Mouse (Mus musculus): Measurements from ENCODE around the gene Ctla4. TPM values are rescaled to one million over a fixed set of nuclear protein-coding genes. Genes with fewer than 3 reads are reported as not detected.

Ctla4 gene
- not detected in 2 replicates for polyA plus RNA-seq (2012; rRNA removed)

- Histone ChIP-seq H3K27ac (ENCODE audit: insufficient read depth, low read length) (no peak within 1 kb of the TSS), H3K4me3 (replicated peaks; ENCODE audit: insufficient read depth, low read depth, low read length) (no peak within 1 kb of the TSS), H3K4me1 (ENCODE audit: control insufficient read depth, insufficient read depth, low read length) (no peaks in the 10 kb centered on the region), H3K27me3 (ENCODE audit: control insufficient read depth, insufficient read depth, low read length) (no peaks in the 10 kb centered on the region)
- WGBS: 88% methylated on average over 7 of the region's 7 CpGs
- no peak for DNase-seq
- TF ChIP-seq CTCF (IDR thresholded peaks at IDR 0.05; ENCODE audit: borderline replicate concordance, insufficient read depth, low read depth, low read length): no peak
- TF ChIP-seq POLR2A (IDR thresholded peaks at IDR 0.05; ENCODE audit: borderline replicate concordance, insufficient read depth, low read length): no peak
These were observed at the start of gene Ctla4 for GRCm38 (mm10) chr1:60886981-60887380. TSS of gene Ctla4 (plus strand) at chr1:60887000.

- H3K27ac ChIP-seq (ENCODE audit: insufficient read depth, low read length): no peak overlapping the region
- WGBS: 74% methylated on average over 1 of the region's 1 CpGs
- H3K27me3 ChIP-seq (ENCODE audit: control insufficient read depth, insufficient read depth, low read length): no peaks in the 10 kb centered on the region
- no peak for TF ChIP-seq CTCF (IDR thresholded peaks at IDR 0.05; ENCODE audit: borderline replicate concordance, insufficient read depth, low read depth, low read length)
- no peak for TF ChIP-seq POLR2A (IDR thresholded peaks at IDR 0.05; ENCODE audit: borderline replicate concordance, insufficient read depth, low read length)
- no peak overlapping the region for H3K4me3 ChIP-seq (replicated peaks; ENCODE audit: insufficient read depth, low read depth, low read length)
- no peaks in the 10 kb centered on the region for H3K4me1 ChIP-seq (ENCODE audit: control insufficient read depth, insufficient read depth, low read length)
- DNase-seq: no peak
These were observed 47.6 kb upstream of the Ctla4 start for GRCm38 (mm10) chr1:60839161-60839560.

DNA sequence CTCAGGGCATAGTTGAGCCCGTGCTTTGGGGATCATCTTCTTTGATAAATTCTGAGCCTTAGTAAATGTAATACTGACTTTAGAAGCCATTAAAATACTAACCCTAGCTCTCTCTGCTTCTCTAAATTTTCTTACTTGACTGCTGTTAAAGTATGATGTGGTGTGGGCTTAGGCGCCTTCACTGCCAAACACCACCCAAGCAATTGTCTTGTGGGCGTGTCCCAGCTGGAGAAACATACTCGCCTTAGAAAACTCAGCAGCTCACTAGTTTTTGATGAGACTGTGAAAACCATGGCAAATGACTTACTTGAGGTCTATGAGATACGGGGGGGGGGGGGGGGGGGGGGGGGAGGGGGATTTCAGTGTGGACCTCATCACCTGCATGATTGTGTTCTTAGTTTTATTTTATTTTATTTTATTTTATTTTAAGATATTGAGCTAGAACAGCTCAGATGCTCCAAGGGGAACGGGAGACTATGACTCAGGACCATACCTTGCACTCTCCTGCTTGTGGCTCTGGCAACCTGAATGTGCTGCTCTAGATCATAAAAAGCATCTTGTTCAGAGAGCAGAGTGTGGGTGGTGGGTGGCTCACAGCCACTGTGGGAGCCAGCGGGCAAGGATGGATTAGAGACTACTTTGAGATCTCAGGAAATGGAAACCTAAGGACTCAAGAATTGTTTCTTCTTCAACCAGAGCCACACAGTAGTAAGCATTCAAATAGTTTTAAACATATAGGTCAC lies 41.3 kb upstream of the Ctla4 start:
- Histone ChIP-seq H3K27me3 (ENCODE audit: control insufficient read depth, insufficient read depth, low read length) (no peaks in the 10 kb centered on the region), H3K4me1 (ENCODE audit: control insufficient read depth, insufficient read depth, low read length) (no peaks in the 10 kb centered on the region), H3K4me3 (replicated peaks; ENCODE audit: insufficient read depth, low read depth, low read length) (no peak overlapping the region), H3K27ac (ENCODE audit: insufficient read depth, low read length) (no peak overlapping the region)
- WGBS: 81% methylated on average over 7 of the region's 7 CpGs
- TF ChIP-seq CTCF (IDR thresholded peaks at IDR 0.05; ENCODE audit: borderline replicate concordance, insufficient read depth, low read depth, low read length): no peak
- TF ChIP-seq POLR2A (IDR thresholded peaks at IDR 0.05; ENCODE audit: borderline replicate concordance, insufficient read depth, low read length): no peak
- DNase-seq: no peak

DNA sequence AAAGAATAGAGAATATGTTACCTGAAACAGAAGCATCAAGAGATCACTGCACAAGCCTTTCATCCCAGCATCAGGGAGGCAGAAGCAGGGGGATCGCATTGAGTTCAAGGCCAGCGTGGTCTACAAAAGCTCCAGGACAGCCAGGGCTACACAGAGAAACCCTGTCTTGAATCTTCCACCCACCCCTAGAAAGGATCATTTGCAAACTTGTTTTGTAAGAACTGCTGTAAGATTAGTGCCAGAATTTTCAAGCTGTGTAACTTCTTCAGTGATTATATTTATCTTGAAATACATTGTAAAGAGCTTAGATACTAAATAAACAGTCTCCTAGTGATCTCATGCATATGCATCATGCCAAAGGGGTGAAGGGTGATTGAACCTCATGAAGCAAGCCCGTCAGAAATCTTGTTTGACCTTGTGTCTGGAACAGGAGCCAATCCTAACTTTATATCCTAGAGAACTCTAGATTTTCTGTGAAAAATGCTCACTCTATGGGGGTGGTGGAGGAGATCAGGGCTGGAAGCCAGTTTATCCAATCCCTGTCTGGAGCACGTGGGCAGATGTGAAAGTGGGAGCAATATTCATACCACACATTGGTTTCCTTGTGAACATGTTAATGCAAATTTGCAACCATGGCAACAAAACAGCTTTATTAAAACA lies 40.1 kb upstream of the Ctla4 start:
- TF ChIP-seq POLR2A (IDR thresholded peaks at IDR 0.05; ENCODE audit: borderline replicate concordance, insufficient read depth, low read length) (no peak), CTCF (IDR thresholded peaks at IDR 0.05; ENCODE audit: borderline replicate concordance, insufficient read depth, low read depth, low read length) (no peak)
- no peaks in the 10 kb centered on the region for H3K27me3 ChIP-seq (ENCODE audit: control insufficient read depth, insufficient read depth, low read length)
- no peak overlapping the region for H3K4me3 ChIP-seq (replicated peaks; ENCODE audit: insufficient read depth, low read depth, low read length)
- H3K4me1 ChIP-seq (ENCODE audit: control insufficient read depth, insufficient read depth, low read length): no peaks in the 10 kb centered on the region
- H3K27ac ChIP-seq (ENCODE audit: insufficient read depth, low read length): no peak overlapping the region
- 44% methylated on average over 4 of the region's 4 CpGs for WGBS
- DNase-seq: no peak

- Histone ChIP-seq H3K4me3 (replicated peaks; ENCODE audit: insufficient read depth, low read depth, low read length) (no peak overlapping the region), H3K4me1 (ENCODE audit: control insufficient read depth, insufficient read depth, low read length) (no peaks in the 10 kb centered on the region), H3K27me3 (ENCODE audit: control insufficient read depth, insufficient read depth, low read length) (no peaks in the 10 kb centered on the region), H3K27ac (ENCODE audit: insufficient read depth, low read length) (no peak overlapping the region)
- no peak for TF ChIP-seq POLR2A (IDR thresholded peaks at IDR 0.05; ENCODE audit: borderline replicate concordance, insufficient read depth, low read length)
- no peak for TF ChIP-seq CTCF (IDR thresholded peaks at IDR 0.05; ENCODE audit: borderline replicate concordance, insufficient read depth, low read depth, low read length)
- 80% methylated on average over 2 of the region's 2 CpGs for WGBS
- DNase-seq: no peak
These were observed 37.7 kb upstream of the Ctla4 start for GRCm38 (mm10) chr1:60849112-60849511.

DNA sequence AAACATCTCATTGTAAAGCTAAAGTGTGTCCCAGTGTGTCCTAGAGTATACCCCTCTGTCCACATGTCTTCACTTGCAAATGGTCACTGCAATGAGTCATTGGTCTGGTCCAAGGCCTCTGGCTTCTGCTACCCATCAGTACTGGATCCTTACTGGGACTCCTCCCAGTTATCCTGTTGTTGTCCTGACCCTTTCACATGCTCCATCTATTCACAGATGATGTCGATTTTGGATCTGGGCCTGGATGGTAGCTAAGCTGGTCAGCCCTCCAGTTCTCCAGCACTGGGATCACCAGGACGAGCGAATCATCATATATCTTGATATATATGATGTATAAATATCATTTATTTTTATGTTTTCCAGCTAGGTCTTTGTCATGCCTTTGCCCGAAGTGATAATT lies 37.0 kb upstream of the Ctla4 start:
- TF ChIP-seq CTCF (IDR thresholded peaks at IDR 0.05; ENCODE audit: borderline replicate concordance, insufficient read depth, low read depth, low read length): no peak
- no peak for TF ChIP-seq POLR2A (IDR thresholded peaks at IDR 0.05; ENCODE audit: borderline replicate concordance, insufficient read depth, low read length)
- WGBS: 73% methylated on average over 4 of the region's 4 CpGs
- no peaks in the 10 kb centered on the region for H3K4me1 ChIP-seq (ENCODE audit: control insufficient read depth, insufficient read depth, low read length)
- no peak overlapping the region for H3K4me3 ChIP-seq (replicated peaks; ENCODE audit: insufficient read depth, low read depth, low read length)
- H3K27ac ChIP-seq (ENCODE audit: insufficient read depth, low read length): no peak overlapping the region
- H3K27me3 ChIP-seq (ENCODE audit: control insufficient read depth, insufficient read depth, low read length): no peaks in the 10 kb centered on the region
- no peak for DNase-seq

DNA sequence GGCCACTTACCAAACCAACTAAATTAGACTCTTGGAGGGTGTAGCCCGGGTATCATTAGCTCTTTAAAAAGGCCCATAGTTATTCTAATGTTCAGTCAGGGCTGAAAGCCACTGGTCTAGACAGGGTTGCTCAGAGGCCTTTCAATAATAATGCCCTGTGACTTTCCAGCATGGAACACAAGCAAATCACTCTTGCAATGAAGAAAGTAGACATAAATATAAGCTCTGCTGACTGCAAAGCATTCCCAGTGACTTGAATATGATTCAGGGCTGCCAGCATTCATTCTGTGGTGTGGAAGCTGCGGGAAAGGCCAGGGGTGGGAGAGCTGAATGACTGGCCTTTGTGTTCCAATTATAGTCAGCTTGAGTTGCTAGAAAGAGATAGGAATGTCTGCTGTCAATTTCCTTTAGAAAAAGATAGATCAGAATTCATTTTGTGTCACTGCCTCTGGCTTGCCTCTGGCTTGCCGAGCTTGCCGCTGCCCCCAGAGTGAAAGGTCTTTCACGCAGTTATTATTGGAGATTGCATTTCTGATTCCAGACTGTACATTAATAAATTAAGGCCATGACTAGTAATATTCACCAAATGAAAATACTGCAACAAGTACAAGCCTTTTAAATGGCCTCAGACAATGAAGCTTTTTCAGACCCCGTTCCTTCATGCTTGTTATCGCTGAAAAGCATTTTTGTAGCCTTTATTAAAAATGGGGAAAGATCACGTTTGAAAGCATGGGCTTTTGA lies 35.6 kb upstream of the Ctla4 start:
- Histone ChIP-seq H3K27me3 (ENCODE audit: control insufficient read depth, insufficient read depth, low read length) (no peaks in the 10 kb centered on the region), H3K27ac (ENCODE audit: insufficient read depth, low read length) (no peak overlapping the region), H3K4me1 (ENCODE audit: control insufficient read depth, insufficient read depth, low read length) (no peaks in the 10 kb centered on the region), H3K4me3 (replicated peaks; ENCODE audit: insufficient read depth, low read depth, low read length) (no peak overlapping the region)
- WGBS: 30% methylated on average over 8 of the region's 8 CpGs
- DNase-seq: peak in 1 of 2 experiments; percentile 22
- TF ChIP-seq CTCF (IDR thresholded peaks at IDR 0.05; ENCODE audit: borderline replicate concordance, insufficient read depth, low read depth, low read length) (no peak), POLR2A (IDR thresholded peaks at IDR 0.05; ENCODE audit: borderline replicate concordance, insufficient read depth, low read length) (no peak)

All from cerebellum, adult 2 months (tissue).